Mouse (Mus musculus) right cerebral cortex, postnatal 14 days (tissue): Measurements from ENCODE around the gene Scaf1.

Experiments used
- DNase-seq: peaks from one replicate; pipeline ENCODE4 v3.0.0; 2022

The Scaf1 gene

GRCm38 (mm10) chr7:45015957-45016612 lies at the start of gene Scaf1:
Scaf1 (minus strand) TSS chr7:45016363.
- DNase-seq = peak; percentile 99

GRCm38 (mm10) chr7:45062239-45062835 lies 46.2 kb upstream of the Scaf1 start, which contains the start of the genes Nosip and Prrg2:
Nosip (plus strand) TSS chr7:45062429.
Prrg2 (minus strand) TSS chr7:45062677.
- DNase-seq = peak; percentile 92

DNA sequence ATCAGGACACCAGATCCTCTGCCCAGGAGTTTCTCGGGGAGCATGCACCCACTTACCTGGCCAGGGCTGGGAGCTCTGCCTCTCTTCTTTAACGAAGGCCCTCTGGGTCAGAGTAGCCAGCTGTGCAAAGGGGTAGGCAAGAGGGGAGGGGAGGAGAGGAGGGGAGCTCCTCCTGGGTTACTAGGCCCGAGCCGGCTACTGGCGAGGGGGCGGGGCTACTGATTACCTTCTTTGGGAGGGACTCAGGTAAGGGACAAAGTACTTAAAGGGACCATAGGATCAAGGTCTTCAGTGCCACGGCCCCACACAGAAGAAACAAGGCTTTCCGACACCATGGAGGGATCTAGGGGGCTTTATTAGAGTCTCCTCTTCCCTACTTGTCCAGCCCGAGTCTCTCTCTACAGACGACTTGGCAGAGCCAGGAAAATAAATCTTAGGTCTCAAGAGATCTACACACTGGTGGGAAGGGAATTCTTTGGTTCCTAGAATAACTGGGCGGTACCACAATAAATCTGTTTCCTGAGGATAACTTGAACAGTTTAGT lies 45.4 kb upstream of the Scaf1 start:
- DNase-seq = no peak

- DNase-seq = no peak
Measured at GRCm38 (mm10) chr7:45060632-45061122, 44.5 kb upstream of the Scaf1 start.

DNA sequence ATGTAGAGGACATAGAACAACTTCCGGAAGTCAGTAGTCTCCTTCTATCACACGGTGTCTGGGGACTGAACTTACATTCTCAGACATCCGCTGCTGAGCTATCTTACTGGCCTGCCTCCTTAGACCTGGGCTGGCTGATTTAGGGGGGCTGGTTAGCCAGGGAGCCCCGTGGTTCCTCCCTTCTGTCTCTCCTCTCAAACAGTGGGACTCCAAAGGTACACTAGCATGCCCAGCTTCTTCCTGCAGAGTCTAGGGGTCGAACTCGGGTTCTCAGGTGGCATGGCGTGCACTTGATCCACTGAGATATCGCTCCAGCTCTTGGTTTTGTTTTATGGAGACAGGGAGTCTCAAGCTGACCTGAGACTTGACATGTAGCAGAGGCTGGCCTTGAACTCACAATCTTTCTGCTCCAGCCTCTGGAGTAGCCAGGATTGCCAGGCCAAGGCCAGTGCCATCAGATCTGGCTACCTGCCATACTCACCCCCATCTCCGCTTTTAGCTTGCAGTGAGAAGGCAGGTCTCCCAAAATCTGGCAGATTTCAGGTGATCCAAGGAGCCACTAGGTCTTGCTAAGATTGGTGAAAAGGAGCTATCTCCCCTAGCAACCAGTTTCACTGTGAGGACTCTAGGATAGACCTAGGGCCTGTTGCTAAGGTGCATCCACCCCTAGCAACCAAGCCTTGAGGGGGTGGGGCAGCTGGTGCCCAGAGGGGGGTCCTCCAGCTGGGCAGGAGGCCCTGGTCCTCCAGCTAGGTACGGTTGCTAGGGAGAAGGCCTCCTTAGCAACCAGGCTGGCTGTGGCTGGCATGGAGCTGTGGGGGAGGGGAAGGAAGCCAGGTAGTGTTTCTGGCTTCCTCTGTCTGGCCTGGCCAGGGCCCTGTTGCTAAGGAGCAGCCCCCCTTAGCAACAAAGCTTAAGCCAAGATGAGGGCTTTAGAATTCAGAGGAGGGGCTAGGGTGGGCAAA lies 42.7 kb upstream of the Scaf1 start:
- peak; percentile 45 for DNase-seq

DNA sequence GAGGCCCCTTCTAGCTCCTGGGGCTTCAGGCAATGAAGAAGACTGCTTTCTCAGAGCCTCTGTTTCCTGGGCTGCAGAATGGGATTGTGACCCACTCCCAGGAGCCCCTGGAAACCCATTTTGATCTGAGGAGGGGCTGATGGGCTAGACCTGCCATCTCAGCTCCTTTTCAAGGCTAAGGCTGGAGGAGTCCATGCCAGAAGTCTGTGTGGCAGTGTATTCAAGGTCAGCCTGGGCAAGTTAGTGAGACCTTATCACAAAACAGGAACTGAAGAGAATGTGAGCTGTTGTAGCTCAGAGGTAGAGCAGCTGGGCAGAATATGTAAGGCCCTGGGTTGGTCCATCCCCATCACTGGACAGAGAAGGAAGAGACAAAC lies 40.8 kb upstream of the Scaf1 start:
- no peak for DNase-seq

GRCm38 (mm10) chr7:45056329-45056971 lies 40.3 kb upstream of the Scaf1 start:
- DNase-seq = no peak

GRCm38 (mm10) chr7:45053931-45054510 lies 37.9 kb upstream of the Scaf1 start:
- peak; percentile 89 for DNase-seq

DNA sequence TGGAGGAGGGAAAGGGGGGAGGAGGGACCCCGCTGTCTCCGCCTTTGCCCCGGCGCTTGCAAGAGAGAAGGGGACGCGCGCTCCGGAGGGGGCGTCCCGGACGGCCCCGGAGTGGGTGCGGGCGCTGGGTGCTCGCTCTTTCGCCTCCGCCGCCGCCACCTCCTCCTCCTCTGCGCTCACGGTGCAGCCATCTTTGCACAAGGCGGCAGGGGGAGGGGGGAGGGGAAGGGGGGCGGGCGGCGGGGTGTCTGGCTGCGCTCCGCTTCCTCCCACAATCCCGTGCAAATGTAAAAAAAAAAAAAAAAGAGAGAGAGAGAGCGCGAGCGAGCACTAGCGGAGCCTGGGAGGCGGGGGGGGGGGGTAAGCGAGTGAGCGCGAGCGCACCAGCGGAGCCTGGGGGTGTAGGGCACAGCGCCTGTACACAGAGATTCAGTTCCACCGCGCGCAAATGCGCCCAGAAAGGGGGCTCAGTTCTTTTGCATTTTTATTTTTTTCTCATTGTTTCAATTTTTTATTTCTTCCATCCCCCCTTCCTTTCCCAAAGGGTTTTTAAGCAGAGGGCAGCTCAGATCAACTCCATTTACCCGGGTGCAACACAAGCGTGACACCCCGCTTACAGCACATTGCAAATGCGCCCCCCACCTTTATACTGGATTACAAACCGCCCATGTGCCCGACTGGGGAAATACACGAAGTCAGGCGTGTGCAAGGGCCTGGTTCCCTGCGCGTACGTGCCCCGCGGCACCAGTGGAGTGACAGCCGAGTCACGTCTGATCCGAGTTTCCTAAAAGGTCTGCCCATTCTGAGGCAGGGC lies 37.2 kb upstream of the Scaf1 start:
- DNase-seq = peak; percentile 69

DNA sequence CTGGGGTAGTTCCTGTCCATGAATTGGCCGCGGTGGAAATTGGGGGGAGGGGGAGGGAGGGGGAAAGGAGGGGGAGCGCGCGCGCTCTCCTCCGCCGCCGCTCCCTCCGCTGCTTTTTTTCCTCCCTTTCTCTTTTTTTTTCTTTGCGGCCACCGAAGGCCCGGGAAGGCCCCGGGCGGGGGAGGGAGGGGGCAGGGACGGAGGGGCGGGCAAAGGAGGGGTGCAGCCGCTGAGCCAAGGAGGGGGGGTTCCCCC lies 36.6 kb upstream of the Scaf1 start, which contains the start of gene Prr12:
Gene Prr12, minus strand, starts transcription at position 20 of the 255 bp plus-strand sequence.
- no peak for DNase-seq

- DNase-seq = peak; percentile 34
Measured at GRCm38 (mm10) chr7:45052181-45052861, 36.2 kb upstream of the Scaf1 start.

GRCm38 (mm10) chr7:45051601-45051974 lies 35.4 kb upstream of the Scaf1 start:
- no peak for DNase-seq

- DNase-seq = peak; percentile 68
Measured at GRCm38 (mm10) chr7:45050945-45051600, 34.9 kb upstream of the Scaf1 start.

- no peak for DNase-seq
Measured at GRCm38 (mm10) chr7:45048923-45049657, 32.9 kb upstream of the Scaf1 start.

- no peak for DNase-seq
Measured at GRCm38 (mm10) chr7:45048001-45048890, 32.1 kb upstream of the Scaf1 start.

DNA sequence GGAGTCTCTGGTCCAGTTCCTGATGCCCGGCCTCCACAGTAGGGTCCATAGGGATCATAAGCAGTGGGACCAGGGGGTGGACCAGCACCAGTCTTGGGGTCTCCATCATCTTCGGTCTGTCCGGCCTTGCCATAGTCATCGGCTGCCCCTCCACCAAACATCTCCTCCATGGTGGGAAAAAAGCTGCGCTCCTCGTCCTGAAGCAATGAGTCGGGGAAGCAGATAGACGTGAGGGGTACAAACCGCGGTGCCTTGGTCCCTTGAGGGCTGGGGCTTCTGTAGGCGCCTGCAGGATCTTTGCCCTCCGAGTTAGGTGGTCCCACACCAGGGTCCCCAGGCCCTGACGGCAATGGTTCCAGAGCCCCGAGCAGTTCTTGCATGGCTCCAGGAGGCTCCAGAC lies 31.3 kb upstream of the Scaf1 start:
- DNase-seq = no peak

DNA sequence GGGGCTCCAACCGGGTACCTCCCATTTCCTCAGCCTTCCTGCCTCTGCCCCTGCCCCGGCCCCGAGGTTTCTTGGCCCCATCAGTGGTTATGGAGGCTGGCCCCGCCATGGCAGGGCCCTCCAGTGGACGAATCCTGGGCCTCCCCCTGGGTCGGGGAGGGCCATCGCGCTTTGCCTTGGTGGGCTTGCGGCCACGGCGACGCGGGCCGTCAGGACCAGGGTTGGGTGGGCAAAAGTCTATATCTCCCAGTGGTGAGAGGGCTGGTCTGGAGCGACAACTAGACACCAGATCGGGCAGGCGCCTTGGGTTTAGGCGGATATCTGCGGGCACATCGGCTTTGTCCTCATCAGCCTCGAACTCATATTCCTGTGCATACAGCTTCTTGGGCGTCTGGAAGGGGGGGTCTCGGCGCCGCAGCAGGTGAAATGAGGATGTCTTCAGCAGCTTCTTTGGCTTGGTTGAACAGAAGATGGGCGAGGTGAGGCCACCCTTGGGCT lies 30.7 kb upstream of the Scaf1 start:
- DNase-seq = no peak

GRCm38 (mm10) chr7:45045741-45046140 lies 29.6 kb upstream of the Scaf1 start:
- DNase-seq = no peak
